Comparison of ENCODE assay signal across 20 mouse cellular contexts in the genomic region with DNA sequence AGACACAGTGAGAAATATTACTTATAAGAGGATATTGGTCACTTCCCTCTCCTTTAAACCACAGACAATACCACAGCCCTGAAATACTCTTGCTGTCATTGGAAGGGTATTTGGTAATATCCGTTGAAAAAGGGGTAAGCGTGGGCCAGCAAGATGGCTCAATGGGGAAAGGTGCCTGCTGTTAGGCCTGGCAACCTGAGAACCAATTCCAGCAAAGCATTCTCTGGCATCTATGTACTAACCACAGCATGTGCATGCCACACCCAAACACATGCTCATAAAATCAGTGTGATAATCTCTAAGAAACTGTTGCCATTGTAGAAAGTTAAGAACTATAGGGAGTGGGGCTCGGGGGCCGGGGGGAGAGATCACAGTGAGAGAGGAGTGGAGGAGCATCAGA. TPM values are rescaled to one million over a fixed set of nuclear protein-coding genes. Genes with fewer than 3 reads are reported as not detected.
DNase-seq lines count a peak whose midpoint lies in the region; ATAC-seq and TF ChIP-seq lines count a peak whose summit lies in the region.
"Had no signal": no experiment of that assay in that cellular context is flagged by ENCODE, and none has a peak within 500 bp of the region (broad histone marks: within the 10 kb centered on the region; RNA-seq: fewer than 3 reads in every experiment).

No protein-coding gene starts in this region.

- H3K4me1 ChIP-seq in intestine, embryonic 14.5 days (replicated peaks; ENCODE audit: control insufficient read depth, insufficient read depth, low read length): no peaks in the 10 kb centered on the region
- 0 out of 2 replicates have a peak, but pooled peaks cover 2% of the 10 kb centered on the region for H3K4me1 ChIP-seq in intestine, postnatal 0 days (replicated peaks; ENCODE audit: control insufficient read depth, insufficient read depth, low read length)
- peaks cover 4% of the 10 kb centered on the region for H3K4me1 ChIP-seq in bone marrow, adult 2 months (ENCODE audit: control insufficient read depth, insufficient read depth, low read length)
- H3K4me1 ChIP-seq in liver, embryonic 15.5 days (replicated peaks): peaks cover 62% of the 10 kb centered on the region
- H3K4me1 ChIP-seq: embryonic facial prominence, embryonic 12.5 days had no signal

- WGBS in intestine, embryonic 14.5 days: 85% methylated on average over 4 of the region's 4 CpGs
- WGBS in intestine, postnatal 0 days: 84% methylated on average over 4 of the region's 4 CpGs
- WGBS in bone marrow, adult 2 months: 32% methylated on average over 4 of the region's 4 CpGs
- 34% methylated on average over 4 of the region's 4 CpGs for WGBS in liver, embryonic 15.5 days (ENCODE audit: insufficient replicate concordance)

- DNase-seq in intestine, embryonic 14.5 days (ENCODE audit: low spot score): peak; percentile 16
- DNase-seq in right cerebral cortex, postnatal 14 days: no peak
- no peak for DNase-seq in gastrocnemius, postnatal 36 days
- DNase-seq: B cell, adult 2 months; cerebellum, adult 9-10 months; heart, postnatal 4 days; kidney, adult 11 months; lung, postnatal 10 days; thymus, postnatal 25 days had no signal

- H3K9me3 ChIP-seq in intestine, embryonic 14.5 days (ENCODE audit: control insufficient read depth, low read length): no peaks in the 10 kb centered on the region
- H3K9me3 ChIP-seq in intestine, postnatal 0 days (ENCODE audit: control insufficient read depth): no peaks in the 10 kb centered on the region
- no peaks in the 10 kb centered on the region for H3K9me3 ChIP-seq in liver, embryonic 15.5 days (replicated peaks)
- H3K9me3 ChIP-seq: embryonic facial prominence, embryonic 12.5 days; forebrain, embryonic 15.5 days; heart, embryonic 15.5 days; megakaryocyte, embryonic 14.5 days; midbrain, embryonic 15.5 days had no signal

- no peaks in the 10 kb centered on the region for H3K36me3 ChIP-seq in intestine, embryonic 14.5 days (ENCODE audit: control insufficient read depth, insufficient read depth, low read length)
- H3K36me3 ChIP-seq in intestine, postnatal 0 days (ENCODE audit: control insufficient read depth, insufficient read depth): no peaks in the 10 kb centered on the region
- no peaks in the 10 kb centered on the region for H3K36me3 ChIP-seq in liver, embryonic 15.5 days (replicated peaks)
- H3K36me3 ChIP-seq: embryonic facial prominence, embryonic 12.5 days; forebrain, embryonic 15.5 days; heart, embryonic 15.5 days; midbrain, embryonic 15.5 days had no signal

- TF ChIP-seq CTCF in intestine, postnatal 0 days (IDR thresholded peaks at IDR 0.05; ENCODE audit: low read depth): no peak
- TF ChIP-seq CTCF in bone marrow, adult 2 months (IDR thresholded peaks at IDR 0.05; ENCODE audit: control insufficient read depth, insufficient read depth, low read length): no peak

- intact Hi-C loops in gastrocnemius, postnatal 36 days (cut with DNase I): no loop called here

- no peak for ATAC-seq in intestine, embryonic 14.5 days (replicated peaks; ENCODE audit: low FRiP score, low TSS enrichment, low read depth)
- no peak for ATAC-seq in intestine, postnatal 0 days
- ATAC-seq in liver, embryonic 15.5 days (ENCODE audit: insufficient read depth): no peak
- ATAC-seq in neutrophil, adult 5-6 weeks (ENCODE audit: extremely low read depth, insufficient number of reproducible peaks, low FRiP score, poor library complexity, severe bottlenecking): peak; percentile 68
- ATAC-seq: forebrain, embryonic 15.5 days; hindbrain, embryonic 16.5 days; midbrain, embryonic 15.5 days had no signal

- H3K9ac ChIP-seq in intestine, embryonic 14.5 days (ENCODE audit: low read length): no peak overlapping the region
- H3K9ac ChIP-seq in intestine, postnatal 0 days (ENCODE audit: low read depth, low read length): no peak overlapping the region
- H3K9ac ChIP-seq in liver, embryonic 15.5 days: no peak overlapping the region
- H3K9ac ChIP-seq: embryonic facial prominence, embryonic 12.5 days; forebrain, embryonic 15.5 days; heart, embryonic 15.5 days; midbrain, embryonic 15.5 days had no signal

- no peak for TF ChIP-seq POLR2A in bone marrow, adult 2 months (IDR thresholded peaks at IDR 0.05; ENCODE audit: borderline replicate concordance, control insufficient read depth, low read depth, low read length)

- H3K4me3 ChIP-seq in intestine, embryonic 14.5 days (ENCODE audit: low read depth, low read length): no peak overlapping the region
- no peak overlapping the region for H3K4me3 ChIP-seq in intestine, postnatal 0 days (ENCODE audit: low read depth, low read length)
- no peak overlapping the region for H3K4me3 ChIP-seq in bone marrow, adult 2 months (replicated peaks; ENCODE audit: control insufficient read depth, low read depth, low read length)
- H3K4me3 ChIP-seq in liver, embryonic 15.5 days (replicated peaks): no peak overlapping the region
- H3K4me3 ChIP-seq: embryonic facial prominence, embryonic 12.5 days; erythroblast, embryonic 14.5 days; forebrain, embryonic 15.5 days; heart, embryonic 15.5 days; megakaryocyte, embryonic 14.5 days; midbrain, embryonic 15.5 days had no signal

- no peaks in the 10 kb centered on the region for H3K27me3 ChIP-seq in intestine, embryonic 14.5 days (replicated peaks; ENCODE audit: control insufficient read depth, insufficient read depth, low read length)
- no peaks in the 10 kb centered on the region for H3K27me3 ChIP-seq in intestine, postnatal 0 days (replicated peaks; ENCODE audit: control insufficient read depth, insufficient read depth, low read length)
- no peaks in the 10 kb centered on the region for H3K27me3 ChIP-seq in liver, embryonic 15.5 days
- H3K27me3 ChIP-seq: embryonic facial prominence, embryonic 12.5 days; forebrain, embryonic 15.5 days; heart, embryonic 15.5 days; midbrain, embryonic 15.5 days had no signal

- no peak overlapping the region for H3K27ac ChIP-seq in intestine, embryonic 14.5 days (ENCODE audit: low read depth)
- H3K27ac ChIP-seq in intestine, postnatal 0 days (ENCODE audit: low read depth, low read length): no peak overlapping the region
- H3K27ac ChIP-seq in bone marrow, adult 2 months (ENCODE audit: control insufficient read depth, insufficient read depth, low read depth, low read length, poor library complexity): peak overlapping the region; percentile 54
- H3K27ac ChIP-seq in liver, embryonic 15.5 days (replicated peaks): peak overlapping the region; percentile 82
- H3K27ac ChIP-seq: embryonic facial prominence, embryonic 12.5 days; forebrain, embryonic 15.5 days; heart, embryonic 15.5 days; midbrain, embryonic 15.5 days had no signal

- no peak overlapping the region for H3K4me2 ChIP-seq in intestine, embryonic 14.5 days (ENCODE audit: low read length)
- H3K4me2 ChIP-seq in intestine, postnatal 0 days (replicated peaks; ENCODE audit: low read depth): no peak overlapping the region
- H3K4me2 ChIP-seq in liver, embryonic 15.5 days: peak overlapping the region; percentile 21; the same call in 1 of the 2 replicates
- H3K4me2 ChIP-seq: embryonic facial prominence, embryonic 12.5 days; forebrain, embryonic 15.5 days; heart, embryonic 15.5 days; midbrain, embryonic 15.5 days had no signal

RNA-seq across cellular contexts. Expression of a gene that starts 2.1 kb away (rescaled TPM):
- polyA plus RNA-seq in intestine, embryonic 14.5 days (2014; fragmentation: Nextera tagmentation; extraction: Ambion mirVana): 20.7 and 24.2 TPM in 2 replicates
- 49.0 and 50.8 TPM in 2 replicates for polyA plus RNA-seq in intestine, postnatal 0 days (2015; fragmentation: Nextera tagmentation; extraction: Ambion mirVana)
- 18.9 and 24.3 TPM in 2 replicates for polyA plus RNA-seq in bone marrow, adult 2 months (2011; ENCODE audit: insufficient read depth, insufficient read length, low replicate concordance, missing spikeins)
- polyA plus RNA-seq in liver, embryonic 15.5 days (2015; fragmentation: Nextera tagmentation; extraction: Ambion mirVana): 24.6 and 27.0 TPM in 2 replicates
- total RNA-seq in neutrophil, adult 5-6 weeks (2017): 21.7 and 26.0 TPM in 2 replicates
- total RNA-seq in gastrocnemius, postnatal 36 days (2021): 10 to 100 TPM; 36.7 to 37.2 TPM

RNA-seq across cellular contexts. Expression of a gene that starts 55.1 kb away (rescaled TPM):
- 38.9 and 41.6 TPM in 2 replicates for polyA plus RNA-seq in intestine, embryonic 14.5 days (2014; fragmentation: Nextera tagmentation; extraction: Ambion mirVana)
- 47.7 and 51.9 TPM in 2 replicates for polyA plus RNA-seq in intestine, postnatal 0 days (2015; fragmentation: Nextera tagmentation; extraction: Ambion mirVana)
- polyA plus RNA-seq in bone marrow, adult 2 months (2011; ENCODE audit: insufficient read depth, insufficient read length, low replicate concordance, missing spikeins): 18.0 and 62.4 TPM in 2 replicates
- 13.7 and 16.5 TPM in 2 replicates for polyA plus RNA-seq in liver, embryonic 15.5 days (2015; fragmentation: Nextera tagmentation; extraction: Ambion mirVana)
- 21.6 and 24.4 TPM in 2 replicates for total RNA-seq in neutrophil, adult 5-6 weeks (2017)
- total RNA-seq in gastrocnemius, postnatal 36 days (2021): 10 to 100 TPM; 43.7 to 44.0 TPM

Comparison
In these comparisons a context has a peak if more than half of its experiments do, and no peak if none do; other contexts are left out.
1. H3K27ac ChIP-seq: peak in bone marrow, adult 2 months (single experiment) and liver, embryonic 15.5 days (single experiment); none in intestine, embryonic 14.5 days (single experiment) and intestine, postnatal 0 days (single experiment).